18 mouse cellular contexts compared by ENCODE assay signal in the genomic region with DNA sequence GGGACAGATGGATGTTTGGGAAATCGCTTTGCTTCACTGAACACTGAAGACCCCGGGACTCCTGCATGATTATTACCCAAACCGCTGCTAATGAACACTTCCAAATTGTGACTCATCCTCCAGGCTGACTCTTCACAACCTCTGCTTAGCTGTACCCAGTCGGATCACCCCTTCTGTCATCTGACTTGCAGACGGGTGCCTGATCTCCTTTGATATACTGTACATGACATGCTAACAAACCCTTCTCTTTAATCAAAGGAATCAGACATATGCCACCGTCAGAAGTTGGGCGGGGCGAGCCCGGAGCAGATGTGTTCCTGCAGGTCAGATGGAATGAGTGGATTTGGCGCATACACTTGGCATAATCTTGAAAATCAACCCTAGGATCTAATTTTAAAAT.
A peak's percentile ranks its signal among the peaks of the same experiment; 100 is the strongest.
DNase-seq lines count a peak whose midpoint lies in the region; TF ChIP-seq lines count a peak whose summit lies in the region.
"Had no signal": no experiment of that assay in that cellular context is flagged by ENCODE, and none has a peak within 500 bp of the region (broad histone marks: within the 10 kb centered on the region; RNA-seq: fewer than 3 reads in every experiment).

No protein-coding gene starts in this region.

- intact Hi-C loops in left cerebral cortex, postnatal 4 days (cut with DNase I), result no loop called here

- TF ChIP-seq POLR2A in brain, embryonic 14.5 days (IDR thresholded peaks at IDR 0.05; ENCODE audit: borderline replicate concordance, extremely low read depth, insufficient read depth, insufficient read length, poor library complexity, severe bottlenecking), result no peak

- TF ChIP-seq CTCF in brain, embryonic 14.5 days (IDR thresholded peaks at IDR 0.05; ENCODE audit: borderline replicate concordance, extremely low read depth, insufficient read depth, insufficient read length), result no peak

- DNase-seq in heart, adult 11 months, result peak; percentile 81
- no peak for DNase-seq in heart, adult 9 months (ENCODE audit: low spot score in 2 of 2)
- peak; percentile 42 for DNase-seq in left cerebral cortex, postnatal 4 days
- no peak for DNase-seq in left cerebral cortex, adult 9 months (ENCODE audit: low spot score in 2 of 2)
- DNase-seq in brain, embryonic 14.5 days (ENCODE audit: low read depth), result peak; percentile 26
- DNase-seq in natural killer cell, adult 2 months (ENCODE audit: low spot score in 2 of 2), result no peak
- no peak for DNase-seq in thymus, adult 18-20 months
- DNase-seq: adrenal gland, postnatal 25 days; cerebellum, adult 18-20 months; cerebellum, postnatal 25 days; gastrocnemius, adult 2 months; heart, postnatal 14 days; kidney, adult 18-20 months; kidney, postnatal 25 days; lung, adult 2 months; lung, postnatal 14 days; right cerebral cortex, postnatal 25 days; thymus, postnatal 25 days had no signal

Comparison
In these comparisons a context has a peak if more than half of its experiments do, and no peak if none do; other contexts are left out.
1. DNase-seq: peak in heart, adult 11 months (single experiment), left cerebral cortex, postnatal 4 days (single experiment) and brain, embryonic 14.5 days (single experiment); none in heart, adult 9 months (0 of 2), left cerebral cortex, adult 9 months (0 of 2), natural killer cell, adult 2 months (0 of 2) and thymus, adult 18-20 months (0 of 2).